Mouse (Mus musculus) embryonic facial prominence, embryonic 14.5 days (tissue): ENCODE data around the gene Nrip1. TPM values are rescaled to one million over a fixed set of nuclear protein-coding genes. Genes with fewer than 3 reads are reported as not detected.

Experiments used
- ATAC-seq: fragments of 200-750 bp; cut with Nextera tagmentation; 2 replicates; pipeline ENCODE4 v1.8.0; 2017; ENCODE audit warnings: low read depth, moderate number of reproducible peaks, moderate TSS enrichment
- DNase-seq: peaks from one replicate; pipeline ENCODE4 v3.0.0-alpha.2; 2015; ENCODE audit warnings: low spot score
- H3K27ac ChIP-seq: fragments of 300-500 bp; sonication (generic); replicated peaks from 2 replicates; pipeline ENCODE4 v1.5.1; 2014; ENCODE audit warnings: low read depth, mild to moderate bottlenecking, low read length, moderate library complexity
- H3K27me3 ChIP-seq: fragments of 300-500 bp; sonication (generic); replicated peaks from 2 replicates; pipeline ENCODE4 v1.6.1; 2014; ENCODE audit warnings: low read length; ENCODE audit not compliant: control insufficient read depth, insufficient read depth
- H3K36me3 ChIP-seq: fragments of 300-500 bp; sonication (generic); 2 replicates; pipeline ENCODE4 v1.6.1; 2014; ENCODE audit warnings: low read length, mixed read lengths; ENCODE audit not compliant: control insufficient read depth, insufficient read depth
- H3K4me1 ChIP-seq: fragments of 300-500 bp; sonication (generic); 2 replicates; pipeline ENCODE4 v1.6.1; 2014; ENCODE audit warnings: antibody characterized with exemption, low read length; ENCODE audit not compliant: control insufficient read depth, insufficient read depth
- H3K4me2 ChIP-seq: fragments of 300-500 bp; sonication (generic); 2 replicates; pipeline ENCODE4 v1.6.1; 2014; ENCODE audit warnings: low read depth, mild to moderate bottlenecking, low read length, moderate library complexity, mixed read lengths
- H3K4me3 ChIP-seq: fragments of 300-500 bp; sonication (generic); 2 replicates; pipeline ENCODE4 v1.5.1; 2014; ENCODE audit warnings: low read depth, mild to moderate bottlenecking, low read length
- H3K9ac ChIP-seq: fragments of 300-500 bp; sonication (generic); 2 replicates; pipeline ENCODE4 v1.6.1; 2014; ENCODE audit warnings: low read depth, mild to moderate bottlenecking, low read length, moderate library complexity, mixed read lengths
- H3K9me3 ChIP-seq: fragments of 300-500 bp; sonication (generic); 2 replicates; pipeline ENCODE4 v1.6.1; 2016; ENCODE audit warnings: low read length; ENCODE audit not compliant: control insufficient read depth
- WGBS: fragments of 180-500 bp; shearing (Covaris S2); extraction: QIAGEN DNeasy Blood & Tissue Kit; methylation state at CpG from one replicate; pipeline ENCODE4 v1.1.7; 2014; 5-methylcytosine and 5-hydroxymethylcytosine counted together
- polyA plus RNA-seq: library from polyadenylated mRNA; unstranded; fragments of >200 nt; fragmentation: Nextera tagmentation; extraction: Ambion mirVana; gene quantifications from 2 replicates; pipeline ENCODE4 v1.2.1, GENCODE M21; 2014

The Nrip1 gene
- polyA plus RNA-seq, 1 experiment from 2014 or later = 35.5 TPM

DNA sequence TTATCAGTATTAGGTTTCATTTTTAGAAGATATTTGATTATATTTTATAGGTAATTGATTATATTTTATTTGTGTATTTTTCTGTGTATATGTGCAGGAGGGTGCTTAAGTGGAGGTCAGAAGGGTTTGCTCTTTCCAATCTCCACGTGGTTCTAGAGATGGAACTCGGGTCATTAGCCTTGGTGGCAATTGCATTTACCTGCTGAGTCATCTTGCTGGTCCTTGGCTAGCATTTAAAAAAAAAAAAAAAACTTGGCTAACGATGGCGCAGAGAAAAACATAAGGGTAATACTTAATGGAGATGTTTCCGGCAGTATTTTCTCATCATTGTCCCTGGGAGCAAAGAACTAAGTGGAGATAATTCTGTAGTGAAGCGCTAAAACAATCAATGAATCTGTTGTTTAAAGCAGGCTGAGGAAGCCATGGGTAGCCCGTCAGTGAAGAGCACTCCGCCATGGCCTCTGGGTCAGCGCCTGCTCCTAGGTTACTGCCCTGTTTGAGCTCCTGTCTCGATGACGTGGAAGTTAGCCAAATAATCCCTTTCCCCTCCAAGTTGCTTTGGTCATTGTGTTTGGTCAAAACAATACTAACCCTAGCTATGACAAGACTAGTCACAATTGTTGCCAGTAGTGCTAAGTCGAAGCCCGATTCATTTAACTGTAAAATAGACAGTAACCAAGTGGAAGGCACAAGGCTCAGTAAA is 25.8 kb downstream of the Nrip1 start:
- Histone ChIP-seq H3K27ac (no peak overlapping the region), H3K4me2 (no peak overlapping the region), H3K9me3 (peaks cover 7% of the 10 kb centered on the region; the same call in 1 of the 2 replicates), H3K27me3 (no peaks in the 10 kb centered on the region), H3K9ac (no peak overlapping the region), H3K4me1 (no peaks in the 10 kb centered on the region), H3K36me3 (peaks cover 28% of the 10 kb centered on the region), H3K4me3 (no peak overlapping the region)
- no peak for DNase-seq
- 86% methylated on average over 13 of the region's 13 CpGs for WGBS
- no peak for ATAC-seq

DNA sequence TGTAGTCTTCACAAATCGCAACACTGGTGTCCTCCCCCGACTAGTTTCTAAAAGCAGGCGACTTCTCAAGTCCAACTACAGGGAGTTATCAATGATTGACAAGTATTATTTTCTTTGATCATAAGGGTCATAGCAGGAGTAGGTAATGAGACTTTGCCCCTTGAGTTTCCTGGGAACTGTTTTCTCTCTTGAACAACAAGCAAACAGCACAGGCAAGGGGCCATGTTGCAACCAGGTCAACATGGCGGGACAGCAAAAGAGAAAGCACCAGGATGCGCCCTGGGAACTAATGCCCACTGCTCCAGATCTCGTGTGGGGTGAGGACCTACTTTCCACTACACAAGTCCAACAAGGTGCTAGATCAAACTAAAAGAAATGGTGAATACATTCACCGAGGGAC is 27.3 kb downstream of the Nrip1 start:
- Histone ChIP-seq H3K27me3 (no peaks in the 10 kb centered on the region), H3K4me2 (no peak overlapping the region), H3K36me3 (peaks cover 28% of the 10 kb centered on the region), H3K4me3 (no peak overlapping the region), H3K9me3 (peaks cover 7% of the 10 kb centered on the region; the same call in 1 of the 2 replicates), H3K27ac (no peak overlapping the region), H3K9ac (no peak overlapping the region), H3K4me1 (no peaks in the 10 kb centered on the region)
- 93% methylated on average over 7 of the region's 7 CpGs for WGBS
- ATAC-seq = no peak
- DNase-seq = no peak

DNA sequence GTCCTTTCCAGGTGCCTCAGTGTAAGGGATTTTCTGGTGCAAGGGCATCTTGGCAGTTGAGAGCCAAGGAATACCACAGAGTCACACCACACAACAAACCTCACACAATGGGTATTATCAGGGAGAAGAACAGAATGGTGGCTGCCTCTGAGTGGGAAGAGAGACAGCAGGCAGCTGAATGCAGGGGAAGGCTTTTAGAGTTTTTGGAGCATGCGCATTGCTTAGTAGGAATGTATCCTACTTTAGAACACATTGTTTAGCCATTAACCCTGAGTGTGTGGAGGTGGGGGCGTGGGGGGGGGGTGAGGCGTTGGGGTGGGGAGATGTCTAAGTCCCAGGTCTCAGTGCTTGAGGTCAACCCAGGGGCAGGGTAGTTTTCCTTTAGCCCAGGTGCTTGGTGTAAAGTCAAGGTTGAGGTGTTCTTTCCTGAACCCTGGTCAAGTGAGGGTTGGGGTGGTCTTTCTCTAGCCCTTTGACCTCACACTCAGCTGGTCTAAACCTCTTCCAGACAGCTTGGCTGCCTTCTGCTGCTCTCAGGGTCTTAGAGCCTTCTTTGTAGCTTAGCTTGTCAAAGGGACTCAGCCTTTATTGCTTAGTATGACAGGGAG is 28.8 kb downstream of the Nrip1 start:
- Histone ChIP-seq H3K4me3 (no peak overlapping the region), H3K4me2 (no peak overlapping the region), H3K9me3 (peaks cover 7% of the 10 kb centered on the region; the same call in 1 of the 2 replicates), H3K36me3 (peaks cover 24% of the 10 kb centered on the region), H3K4me1 (no peaks in the 10 kb centered on the region), H3K27me3 (no peaks in the 10 kb centered on the region), H3K27ac (no peak overlapping the region), H3K9ac (no peak overlapping the region)
- ATAC-seq = no peak
- 90% methylated on average over 3 of the region's 3 CpGs for WGBS
- no peak for DNase-seq

DNA sequence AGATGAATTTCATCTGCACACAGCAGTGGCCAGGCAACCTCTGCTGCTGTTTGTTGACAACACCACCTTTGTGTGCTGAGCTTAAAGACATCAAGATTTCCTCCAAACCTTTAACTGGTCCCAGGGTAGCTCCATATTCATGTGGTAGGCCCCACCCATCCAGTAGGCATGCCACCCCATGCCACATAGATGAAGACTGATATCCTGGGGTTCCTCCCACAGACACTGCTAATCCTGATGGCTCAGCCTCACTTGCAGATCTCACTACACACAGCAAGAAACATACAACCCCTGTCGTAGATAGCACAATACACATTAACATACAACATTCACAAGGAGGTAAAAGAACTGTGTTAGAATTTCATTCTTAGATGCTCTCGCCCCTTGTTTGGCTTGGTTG is 29.6 kb downstream of the Nrip1 start:
- 94% methylated on average over 2 of the region's 2 CpGs for WGBS
- no peak overlapping the region for H3K4me3 ChIP-seq
- no peak for DNase-seq
- H3K9ac ChIP-seq = no peak overlapping the region
- ATAC-seq = no peak
- no peak overlapping the region for H3K4me2 ChIP-seq
- H3K4me1 ChIP-seq = no peaks in the 10 kb centered on the region
- 0 out of 2 replicates have a peak, but pooled peaks cover 19% of the 10 kb centered on the region for H3K36me3 ChIP-seq
- no peak overlapping the region for H3K27ac ChIP-seq
- no peaks in the 10 kb centered on the region for H3K27me3 ChIP-seq
- H3K9me3 ChIP-seq = peaks cover 7% of the 10 kb centered on the region; the same call in 1 of the 2 replicates

DNA sequence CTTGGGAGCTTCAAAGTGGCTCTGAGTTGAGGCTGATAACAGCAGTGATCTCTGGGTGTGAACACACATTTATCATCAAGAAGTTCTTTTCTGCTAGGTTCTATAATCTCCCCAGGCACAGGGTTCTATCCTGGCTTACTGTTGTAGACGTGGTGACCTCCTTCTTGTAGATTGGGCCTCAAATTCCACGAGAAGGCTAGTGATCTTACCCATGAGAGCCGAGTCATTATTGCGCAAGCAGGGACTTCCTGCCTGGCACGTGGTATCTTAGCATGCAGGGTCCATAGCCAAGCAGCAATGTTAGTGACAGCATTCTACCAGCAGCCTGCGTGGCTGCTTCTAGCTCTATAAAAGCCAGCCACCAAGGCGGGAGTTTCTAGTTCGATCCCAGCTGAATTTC is 32.0 kb downstream of the Nrip1 start:
- ATAC-seq (no peak), DNase-seq (no peak)
- H3K9ac ChIP-seq = no peak overlapping the region
- peaks cover 7% of the 10 kb centered on the region; the same call in 1 of the 2 replicates for H3K9me3 ChIP-seq
- H3K36me3 ChIP-seq = peaks cover 20% of the 10 kb centered on the region; the same call in 1 of the 2 replicates
- H3K27me3 ChIP-seq = no peaks in the 10 kb centered on the region
- no peak overlapping the region for H3K27ac ChIP-seq
- 78% methylated on average over 8 of the region's 8 CpGs for WGBS
- no peak overlapping the region for H3K4me2 ChIP-seq
- no peaks in the 10 kb centered on the region for H3K4me1 ChIP-seq
- no peak overlapping the region for H3K4me3 ChIP-seq

DNA sequence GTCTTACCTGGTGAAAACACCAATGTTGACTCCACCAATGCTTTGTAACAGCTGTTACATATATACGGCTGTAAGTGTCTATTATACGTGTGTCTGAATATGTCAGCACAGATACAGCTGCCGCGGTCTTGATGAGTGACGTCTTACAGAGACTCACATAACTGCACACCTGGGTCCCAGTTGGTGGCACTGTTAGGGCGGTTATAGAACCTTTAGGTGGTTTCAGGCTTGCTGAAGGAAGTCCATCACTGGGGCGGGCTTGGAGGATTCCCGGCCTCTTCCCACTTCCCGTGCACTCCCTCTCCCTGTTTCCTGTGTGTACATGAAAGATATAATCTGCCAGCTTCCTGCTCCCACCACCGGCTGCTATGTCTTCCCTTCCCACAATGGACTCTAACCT is 34.4 kb downstream of the Nrip1 start:
- no peak for ATAC-seq
- H3K4me2 ChIP-seq = no peak overlapping the region
- H3K4me1 ChIP-seq = no peaks in the 10 kb centered on the region
- peaks cover 16% of the 10 kb centered on the region; the same call in 1 of the 2 replicates for H3K36me3 ChIP-seq
- no peak overlapping the region for H3K9ac ChIP-seq
- no peak overlapping the region for H3K27ac ChIP-seq
- no peak for DNase-seq
- no peak overlapping the region for H3K4me3 ChIP-seq
- H3K27me3 ChIP-seq = no peaks in the 10 kb centered on the region
- peaks cover 7% of the 10 kb centered on the region; the same call in 1 of the 2 replicates for H3K9me3 ChIP-seq
- 78% methylated on average over 10 of the region's 10 CpGs for WGBS

DNA sequence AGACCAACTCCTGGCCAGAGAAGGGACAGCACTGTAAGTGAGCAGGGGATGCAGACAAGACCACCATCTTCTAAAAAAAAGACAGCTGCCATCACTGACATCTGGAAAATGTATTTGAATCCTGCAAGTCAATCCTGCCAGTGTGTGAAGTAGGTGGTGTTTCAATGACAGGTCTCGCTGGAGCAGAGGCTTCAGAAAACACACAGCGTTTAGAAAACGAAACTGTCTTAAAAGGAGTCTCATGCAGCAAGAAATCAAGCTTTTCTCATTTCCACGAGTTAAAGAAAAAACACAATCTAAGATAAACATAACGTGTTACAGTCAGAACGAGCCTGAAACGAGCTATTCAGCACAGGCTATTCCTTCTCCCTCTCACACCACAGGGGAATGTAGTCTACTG is 36.3 kb downstream of the Nrip1 start:
- H3K4me3 ChIP-seq = no peak overlapping the region
- no peaks in the 10 kb centered on the region for H3K27me3 ChIP-seq
- WGBS = 78% methylated on average over 7 of the region's 7 CpGs
- peaks cover 9% of the 10 kb centered on the region; the same call in 1 of the 2 replicates for H3K36me3 ChIP-seq
- DNase-seq (no peak), ATAC-seq (no peak)
- H3K4me2 ChIP-seq = no peak overlapping the region
- H3K27ac ChIP-seq = no peak overlapping the region
- H3K4me1 ChIP-seq = no peaks in the 10 kb centered on the region
- no peak overlapping the region for H3K9ac ChIP-seq
- no peaks in the 10 kb centered on the region for H3K9me3 ChIP-seq

DNA sequence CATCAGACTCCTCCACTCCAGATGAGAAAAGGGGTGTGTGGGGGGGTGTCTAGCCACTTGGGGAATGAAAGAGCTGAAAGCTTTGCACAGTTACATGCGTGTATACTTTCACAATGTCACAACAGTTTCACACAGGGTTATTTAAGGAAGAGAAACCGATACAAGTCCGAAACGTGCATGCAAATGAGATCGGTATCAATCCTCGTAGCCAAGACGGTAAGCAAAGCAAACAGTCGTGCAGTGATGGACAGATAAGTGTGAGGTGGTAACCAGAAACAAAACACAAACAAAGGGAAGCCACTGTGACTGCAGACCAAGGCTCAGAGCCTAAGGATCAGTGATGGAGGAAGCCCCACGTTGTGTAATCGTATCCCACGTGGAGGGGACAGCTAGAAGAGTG is 36.7 kb downstream of the Nrip1 start:
- Histone ChIP-seq H3K9ac (no peak overlapping the region), H3K9me3 (no peaks in the 10 kb centered on the region), H3K36me3 (peaks cover 9% of the 10 kb centered on the region; the same call in 1 of the 2 replicates), H3K27me3 (no peaks in the 10 kb centered on the region), H3K27ac (no peak overlapping the region), H3K4me1 (no peaks in the 10 kb centered on the region), H3K4me2 (no peak overlapping the region), H3K4me3 (no peak overlapping the region)
- 85% methylated on average over 11 of the region's 11 CpGs for WGBS
- DNase-seq (no peak), ATAC-seq (no peak)
